Mouse (Mus musculus) stomach, embryonic 14.5 days (tissue): ENCODE results near the gene Plcg1. TPM values are rescaled to one million over a fixed set of nuclear protein-coding genes. Genes with fewer than 3 reads are reported as not detected.

Source experiments
- ATAC-seq: fragments of 200-750 bp; cut with Nextera tagmentation; 2 replicates; pipeline ENCODE4 v1.8.0; 2017; ENCODE audit warnings: low read depth, moderate TSS enrichment; ENCODE audit not compliant: insufficient number of reproducible peaks, insufficient read depth, low FRiP score
- H3K27ac ChIP-seq: fragments of 300-500 bp; sonication (generic); 2 replicates; pipeline ENCODE4 v1.5.1; 2014; ENCODE audit warnings: mild to moderate bottlenecking, low read length, moderate library complexity, mixed read lengths
- H3K27me3 ChIP-seq: fragments of 300-500 bp; sonication (generic); 2 replicates; pipeline ENCODE4 v1.6.1; 2014; ENCODE audit warnings: low read length, control low read depth, mixed read lengths; ENCODE audit not compliant: control insufficient read depth, insufficient read depth
- H3K36me3 ChIP-seq: fragments of 300-500 bp; sonication (generic); 2 replicates; pipeline ENCODE4 v1.6.1; 2014; ENCODE audit warnings: mild to moderate bottlenecking, control low read depth, low read length, moderate library complexity, mixed read lengths; ENCODE audit not compliant: control insufficient read depth, insufficient read depth
- H3K4me1 ChIP-seq: fragments of 300-500 bp; sonication (generic); 2 replicates; pipeline ENCODE4 v1.6.1; 2014; ENCODE audit warnings: low read length, control low read depth, mixed read lengths; ENCODE audit not compliant: control insufficient read depth, insufficient read depth
- H3K4me2 ChIP-seq: fragments of 300-500 bp; sonication (generic); replicated peaks from 2 replicates; pipeline ENCODE4 v1.6.1; 2014; ENCODE audit warnings: low read depth, low read length, control low read depth
- H3K4me3 ChIP-seq: fragments of 300-500 bp; sonication (generic); 2 replicates; pipeline ENCODE4 v1.5.1; 2014; ENCODE audit warnings: low read depth, low read length, control low read depth
- H3K9ac ChIP-seq: fragments of 300-500 bp; sonication (generic); replicated peaks from 2 replicates; pipeline ENCODE4 v1.6.1; 2014; ENCODE audit warnings: low read depth, mild to moderate bottlenecking, control low read depth, low read length, moderate library complexity, mixed read lengths
- H3K9me3 ChIP-seq: fragments of 300-500 bp; sonication (generic); 2 replicates; pipeline ENCODE4 v1.6.1; 2016; ENCODE audit warnings: low read depth, low read length, control low read depth; ENCODE audit not compliant: control insufficient read depth
- WGBS: fragments of 180-500 bp; shearing (Covaris S2); extraction: QIAGEN DNeasy Blood & Tissue Kit; methylation state at CpG from one replicate; pipeline ENCODE4 v1.1.7; 2014; 5-methylcytosine and 5-hydroxymethylcytosine counted together
- polyA plus RNA-seq: library from polyadenylated mRNA; unstranded; fragments of >200 nt; fragmentation: Nextera tagmentation; extraction: Ambion mirVana; gene quantifications from 2 replicates; pipeline ENCODE4 v1.2.1, GENCODE M21; 2014

The Plcg1 gene
- polyA plus RNA-seq, 1 experiment from 2014 or later = 45.9 TPM

GRCm38 (mm10) chr2:160739647-160740356, 8.7 kb downstream of the Plcg1 start:
- no peak overlapping the region for H3K27ac ChIP-seq
- H3K36me3 ChIP-seq = peaks cover 18% of the 10 kb centered on the region
- H3K9me3 ChIP-seq = no peaks in the 10 kb centered on the region
- no peak overlapping the region for H3K4me2 ChIP-seq
- H3K9ac ChIP-seq = no peak overlapping the region
- no peak for ATAC-seq
- no peak overlapping the region for H3K4me3 ChIP-seq
- WGBS = 51% methylated on average over 2 of the region's 2 CpGs
- peaks cover 11% of the 10 kb centered on the region; the same call in 1 of the 2 replicates for H3K4me1 ChIP-seq
- no peaks in the 10 kb centered on the region for H3K27me3 ChIP-seq

- WGBS = 77% methylated on average over 11 of the region's 11 CpGs
- no peak overlapping the region for H3K4me3 ChIP-seq
- peaks cover 17% of the 10 kb centered on the region for H3K36me3 ChIP-seq
- no peaks in the 10 kb centered on the region for H3K27me3 ChIP-seq
- H3K4me2 ChIP-seq = no peak overlapping the region
- H3K9ac ChIP-seq = no peak overlapping the region
- ATAC-seq = no peak
- H3K27ac ChIP-seq = no peak overlapping the region
- H3K9me3 ChIP-seq = no peaks in the 10 kb centered on the region
- H3K4me1 ChIP-seq = peaks cover 9% of the 10 kb centered on the region; the same call in 1 of the 2 replicates
Measured at GRCm38 (mm10) chr2:160740521-160741156, 9.5 kb downstream of the Plcg1 start.

- 60% methylated on average over 3 of the region's 3 CpGs for WGBS
Measured at GRCm38 (mm10) chr2:160741580-160741979, 10.5 kb downstream of the Plcg1 start.

GRCm38 (mm10) chr2:160742161-160742609, 11.1 kb downstream of the Plcg1 start:
- Histone ChIP-seq H3K4me2 (no peak overlapping the region), H3K9me3 (no peaks in the 10 kb centered on the region), H3K27me3 (no peaks in the 10 kb centered on the region), H3K27ac (peak overlapping the region; percentile 6; the same call in 1 of the 2 replicates), H3K36me3 (peaks cover 13% of the 10 kb centered on the region), H3K4me1 (peaks cover 5% of the 10 kb centered on the region; the same call in 1 of the 2 replicates), H3K9ac (no peak overlapping the region), H3K4me3 (no peak overlapping the region)
- ATAC-seq = no peak
- 43% methylated on average over 1 of the region's 1 CpGs for WGBS

More at GRCm38 (mm10) chr2:160741580-160741979, 10.5 kb downstream of the Plcg1 start:
- Histone ChIP-seq H3K9ac (no peak overlapping the region), H3K4me2 (no peak overlapping the region), H3K27me3 (no peaks in the 10 kb centered on the region), H3K4me1 (peaks cover 5% of the 10 kb centered on the region; the same call in 1 of the 2 replicates), H3K36me3 (peaks cover 11% of the 10 kb centered on the region), H3K4me3 (no peak overlapping the region), H3K9me3 (no peaks in the 10 kb centered on the region), H3K27ac (no peak overlapping the region)
- ATAC-seq = no peak

GRCm38 (mm10) chr2:160744040-160744822, 13.1 kb downstream of the Plcg1 start:
- WGBS = 78% methylated on average over 7 of the region's 7 CpGs
- Histone ChIP-seq H3K4me2 (no peak overlapping the region), H3K27me3 (no peaks in the 10 kb centered on the region), H3K9me3 (no peaks in the 10 kb centered on the region), H3K4me3 (no peak overlapping the region), H3K4me1 (peaks cover 5% of the 10 kb centered on the region; the same call in 1 of the 2 replicates), H3K9ac (no peak overlapping the region), H3K36me3 (peaks cover 29% of the 10 kb centered on the region), H3K27ac (no peak overlapping the region)
- no peak for ATAC-seq

- no peaks in the 10 kb centered on the region for H3K9me3 ChIP-seq
- H3K4me2 ChIP-seq = no peak overlapping the region
- H3K4me1 ChIP-seq = peaks cover 3% of the 10 kb centered on the region; the same call in 1 of the 2 replicates
- no peak for ATAC-seq
- no peaks in the 10 kb centered on the region for H3K27me3 ChIP-seq
- WGBS = 82% methylated on average over 5 of the region's 5 CpGs
- no peak overlapping the region for H3K4me3 ChIP-seq
- H3K27ac ChIP-seq = no peak overlapping the region
- peaks cover 35% of the 10 kb centered on the region for H3K36me3 ChIP-seq
- H3K9ac ChIP-seq = no peak overlapping the region
Measured at GRCm38 (mm10) chr2:160744823-160745210, 13.7 kb downstream of the Plcg1 start.

GRCm38 (mm10) chr2:160745497-160745896, 14.4 kb downstream of the Plcg1 start:
- Histone ChIP-seq H3K4me3 (no peak overlapping the region), H3K9me3 (no peaks in the 10 kb centered on the region), H3K4me2 (no peak overlapping the region), H3K27me3 (no peaks in the 10 kb centered on the region), H3K36me3 (peaks cover 42% of the 10 kb centered on the region), H3K4me1 (no peaks in the 10 kb centered on the region), H3K27ac (no peak overlapping the region), H3K9ac (no peak overlapping the region)
- no peak for ATAC-seq
- WGBS = 89% methylated on average over 1 of the region's 1 CpGs

- Histone ChIP-seq H3K9me3 (no peaks in the 10 kb centered on the region), H3K27ac (no peak overlapping the region), H3K9ac (no peak overlapping the region), H3K4me2 (no peak overlapping the region), H3K36me3 (peaks cover 53% of the 10 kb centered on the region), H3K4me1 (no peaks in the 10 kb centered on the region), H3K4me3 (no peak overlapping the region), H3K27me3 (no peaks in the 10 kb centered on the region)
- no peak for ATAC-seq
- WGBS = 93% methylated on average over 5 of the region's 5 CpGs
Measured at GRCm38 (mm10) chr2:160746637-160747036, 15.5 kb downstream of the Plcg1 start.
